Mouse (Mus musculus) thymus, adult 2 months (tissue): ENCODE data around the gene 6030408B16Rik. TPM values are rescaled to one million over a fixed set of nuclear protein-coding genes. Genes with fewer than 3 reads are reported as not detected.

Experiments used
- DNase-seq: peaks from one replicate; pipeline ENCODE4 v3.0.0; 2021
- H3K27ac ChIP-seq: fragments of 200-500 bp; 2 replicates; pipeline ENCODE4 v1.5.1; 2012; ENCODE audit warnings: low read length, control low read depth; ENCODE audit not compliant: control insufficient read depth, insufficient read depth
- H3K27me3 ChIP-seq: fragments of 200-500 bp; 2 replicates; pipeline ENCODE4 v1.6.1; 2012; ENCODE audit warnings: mild to moderate bottlenecking, low read length, moderate library complexity, mixed read lengths; ENCODE audit not compliant: control insufficient read depth, insufficient read depth
- H3K36me3 ChIP-seq: fragments of 200-500 bp; 2 replicates; pipeline ENCODE4 v1.6.1; 2012; ENCODE audit warnings: mild to moderate bottlenecking, low read length, moderate library complexity; ENCODE audit not compliant: control insufficient read depth, insufficient read depth
- H3K4me1 ChIP-seq: fragments of 200-500 bp; replicated peaks from 2 replicates; pipeline ENCODE4 v1.6.1; 2012; ENCODE audit warnings: low read length; ENCODE audit not compliant: control insufficient read depth, insufficient read depth
- H3K4me3 ChIP-seq: fragments of 200-500 bp; 2 replicates; pipeline ENCODE4 v1.5.1; 2012; ENCODE audit warnings: mild to moderate bottlenecking, low read length, control low read depth, moderate library complexity; ENCODE audit not compliant: control insufficient read depth, insufficient read depth
- CTCF ChIP-seq: fragments of 200-500 bp; IDR thresholded peaks from 2 replicates; pipeline ENCODE4 v1.5.1; 2012; ENCODE audit warnings: mild to moderate bottlenecking, control low read depth, low read length, moderate library complexity, borderline replicate concordance; ENCODE audit not compliant: control insufficient read depth, poor library complexity, insufficient read depth; ENCODE audit errors: extremely low read depth
- POLR2A ChIP-seq: fragments of 200-500 bp; IDR thresholded peaks from 2 replicates; pipeline ENCODE4 v1.6.1; 2012; ENCODE audit warnings: mild to moderate bottlenecking, low read length, control low read depth, moderate library complexity; ENCODE audit not compliant: control insufficient read depth, poor library complexity, insufficient read depth; ENCODE audit errors: extremely low read depth
- WGBS: fragments of 180-500 bp; shearing (Covaris S2); methylation state at CpG from one replicate; pipeline ENCODE4 v1.1.7; 2018; 5-methylcytosine and 5-hydroxymethylcytosine counted together
- polyA plus RNA-seq: library from polyadenylated mRNA; depleted of rRNA; stranded (reverse); fragments of >200 nt; gene quantifications from 2 replicates; pipeline ENCODE4 v1.2.3, GENCODE M21; 2012

6030408B16Rik gene
- polyA plus RNA-seq, 1 experiment: 0.88 TPM

DNA sequence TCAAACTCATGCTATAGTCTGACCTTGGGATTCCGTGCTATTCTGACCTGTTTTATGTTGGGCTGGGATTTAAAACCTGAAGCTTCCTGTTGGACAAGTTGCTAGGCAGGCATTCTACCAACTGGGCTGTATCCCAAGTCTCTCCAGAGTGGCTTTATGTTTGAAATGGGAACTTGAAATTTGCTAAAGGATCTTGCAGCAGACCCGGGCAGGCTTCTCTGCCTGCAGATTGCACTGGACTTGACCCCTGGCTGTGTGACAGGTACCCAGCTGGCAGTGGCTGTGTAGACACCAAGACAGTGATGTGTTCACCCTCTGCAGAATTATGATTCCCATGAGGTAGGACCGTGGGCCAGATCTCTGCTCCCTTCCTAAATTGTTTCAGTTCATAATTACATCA lies 1.0 kb upstream of the 6030408B16Rik start:
- no peak overlapping the region for H3K4me3 ChIP-seq
- 96% methylated on average over 3 of the region's 3 CpGs for WGBS
- TF ChIP-seq POLR2A (no peak), CTCF (no peak)
- no peak for DNase-seq
- H3K27ac ChIP-seq: no peak overlapping the region
- peaks cover 8% of the 10 kb centered on the region for H3K4me1 ChIP-seq
- H3K27me3 ChIP-seq: no peaks in the 10 kb centered on the region
- peaks cover 36% of the 10 kb centered on the region for H3K36me3 ChIP-seq

DNA sequence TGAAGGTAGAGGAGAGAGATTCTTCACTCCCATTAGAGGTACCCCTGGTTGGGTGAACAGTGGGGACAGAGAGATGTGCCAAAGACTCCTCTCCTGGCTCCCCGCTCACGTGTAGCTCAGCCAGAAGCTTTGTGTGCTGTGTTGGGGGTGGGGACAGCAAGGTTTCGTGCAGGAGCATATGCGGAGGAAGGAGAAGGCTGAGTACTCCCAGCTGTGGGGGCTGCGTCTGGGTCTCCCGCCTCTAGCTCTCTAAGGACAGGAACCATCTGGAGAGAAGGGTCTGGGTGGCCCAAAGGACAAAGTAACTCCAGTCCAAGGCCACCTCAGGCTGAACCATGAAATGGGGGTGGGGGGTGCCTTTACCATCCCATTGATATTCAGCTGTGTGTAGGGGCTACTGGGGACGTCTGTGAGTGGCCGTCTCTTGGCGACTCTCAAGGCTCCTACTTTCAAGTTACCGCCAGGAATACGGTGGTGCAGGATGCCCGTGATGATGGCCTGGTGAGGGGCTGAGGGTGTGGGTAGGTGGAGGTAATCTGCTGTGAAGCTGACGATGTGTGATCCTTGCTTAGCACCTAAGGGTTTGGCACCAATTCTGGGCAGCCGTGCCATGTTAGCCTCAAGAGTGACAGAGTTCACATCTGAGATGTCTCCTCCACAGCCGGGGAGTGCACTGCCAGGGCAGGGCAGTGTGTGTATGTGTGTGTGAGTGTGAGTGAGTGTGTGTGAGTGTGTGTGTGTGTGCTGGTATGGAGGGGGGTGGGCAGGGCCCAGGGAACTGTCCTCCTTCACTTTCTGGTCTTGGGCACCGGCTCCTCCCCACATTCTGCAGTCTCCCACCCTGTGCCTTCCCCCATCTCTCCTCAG lies 1.2 kb downstream of the 6030408B16Rik start:
- peaks cover 17% of the 10 kb centered on the region for H3K36me3 ChIP-seq
- DNase-seq: no peak
- H3K27ac ChIP-seq: no peak overlapping the region
- H3K27me3 ChIP-seq: no peaks in the 10 kb centered on the region
- 89% methylated on average over 16 of the region's 16 CpGs for WGBS
- no peak for TF ChIP-seq CTCF
- TF ChIP-seq POLR2A: no peak
- H3K4me3 ChIP-seq: no peak overlapping the region
- peaks cover 8% of the 10 kb centered on the region for H3K4me1 ChIP-seq

DNA sequence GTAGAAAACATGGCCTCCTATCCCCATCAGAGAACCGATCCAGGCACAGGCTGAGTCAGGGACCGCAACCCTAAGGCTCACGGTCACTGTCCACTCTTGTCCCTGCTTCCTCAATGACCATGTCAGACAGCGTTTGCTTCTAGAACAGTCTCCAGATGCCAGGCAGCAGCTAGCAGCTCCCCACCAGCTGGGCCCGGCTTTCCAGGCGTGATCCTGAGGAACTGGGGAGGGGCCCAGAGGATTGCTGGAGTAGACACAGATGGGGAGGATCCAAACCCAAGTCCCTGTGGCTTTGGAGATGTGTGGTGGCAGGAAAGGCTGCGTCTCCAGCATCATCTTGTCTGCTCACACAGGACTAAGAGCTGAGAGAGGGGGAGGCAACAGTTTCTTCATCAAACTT lies 2.1 kb downstream of the 6030408B16Rik start:
- no peaks in the 10 kb centered on the region for H3K27me3 ChIP-seq
- peaks cover 9% of the 10 kb centered on the region for H3K36me3 ChIP-seq
- peaks cover 8% of the 10 kb centered on the region for H3K4me1 ChIP-seq
- no peak for DNase-seq
- 79% methylated on average over 7 of the region's 7 CpGs for WGBS
- no peak overlapping the region for H3K4me3 ChIP-seq
- TF ChIP-seq CTCF (no peak), POLR2A (no peak)
- H3K27ac ChIP-seq: no peak overlapping the region

DNA sequence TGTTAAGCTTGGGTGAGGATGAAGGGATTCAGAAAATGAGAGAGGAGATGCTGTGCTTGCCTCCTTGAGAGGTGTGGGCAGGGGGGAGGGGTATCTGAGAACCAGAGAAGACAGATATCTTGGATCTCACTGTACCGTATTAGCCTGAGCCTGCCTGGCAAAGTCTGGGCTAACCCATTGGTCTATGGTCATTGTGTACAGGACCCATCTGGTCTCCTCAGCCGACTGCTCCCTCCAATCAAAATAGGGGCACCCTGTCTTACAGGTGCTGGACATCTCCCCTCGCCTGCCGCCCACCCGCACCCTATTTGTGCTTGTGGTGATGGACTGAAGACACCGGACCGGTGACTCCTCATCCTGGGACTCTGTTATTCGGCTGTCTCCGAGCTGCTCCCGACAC lies 2.6 kb downstream of the 6030408B16Rik start:
- H3K4me3 ChIP-seq: no peak overlapping the region
- H3K27me3 ChIP-seq: no peaks in the 10 kb centered on the region
- TF ChIP-seq POLR2A (no peak), CTCF (no peak)
- peaks cover 8% of the 10 kb centered on the region for H3K4me1 ChIP-seq
- DNase-seq: no peak
- peaks cover 4% of the 10 kb centered on the region; the same call in 1 of the 2 replicates for H3K36me3 ChIP-seq
- H3K27ac ChIP-seq: no peak overlapping the region
- 95% methylated on average over 10 of the region's 10 CpGs for WGBS

DNA sequence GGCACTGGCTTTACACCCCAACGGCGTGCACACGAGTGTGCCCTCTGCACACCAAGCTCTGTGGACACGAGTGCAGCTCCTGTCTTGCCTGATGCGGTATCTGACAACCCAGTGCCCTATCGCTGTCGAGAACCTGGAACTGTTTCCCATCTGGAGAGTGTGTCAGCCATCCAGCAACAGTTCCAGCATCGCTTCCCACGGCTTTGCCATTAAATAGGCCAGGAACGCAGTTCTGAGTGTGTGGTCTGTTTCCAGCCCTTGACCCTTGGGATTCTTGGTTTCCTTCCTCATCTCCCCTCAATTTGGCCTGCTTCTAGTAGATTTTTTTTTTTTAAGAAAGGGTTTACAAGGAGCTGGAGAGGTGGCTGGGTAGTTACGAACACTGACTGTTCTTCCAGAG lies 3.1 kb downstream of the 6030408B16Rik start:
- peaks cover 8% of the 10 kb centered on the region for H3K4me1 ChIP-seq
- H3K27ac ChIP-seq: no peak overlapping the region
- no peak for TF ChIP-seq CTCF
- 96% methylated on average over 11 of the region's 11 CpGs for WGBS
- no peak overlapping the region for H3K4me3 ChIP-seq
- H3K36me3 ChIP-seq: no peaks in the 10 kb centered on the region; the same call in 1 of the 2 replicates
- no peaks in the 10 kb centered on the region for H3K27me3 ChIP-seq
- DNase-seq: no peak

DNA sequence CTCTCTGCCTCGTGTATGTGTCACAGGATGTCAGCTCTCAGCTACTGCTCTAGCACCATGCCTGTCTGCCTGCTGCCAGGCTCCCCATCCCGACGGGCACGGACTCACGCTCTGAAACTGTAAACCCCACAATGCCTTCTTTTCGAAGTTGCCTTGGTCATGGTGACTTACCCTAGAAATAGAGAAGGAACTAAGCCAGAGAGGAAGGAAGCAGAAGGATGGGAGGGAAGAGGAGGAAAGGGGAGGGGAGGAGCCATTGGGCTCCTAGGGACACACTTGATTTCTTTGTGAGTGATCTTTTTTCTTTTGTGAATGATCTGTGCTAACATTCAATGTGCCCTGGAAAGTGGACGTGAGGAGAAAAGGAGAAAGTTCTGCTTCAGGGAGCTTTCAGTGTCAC lies 5.0 kb downstream of the 6030408B16Rik start:
- no peak overlapping the region for H3K27ac ChIP-seq
- H3K36me3 ChIP-seq: no peaks in the 10 kb centered on the region
- no peak overlapping the region for H3K4me3 ChIP-seq
- WGBS: 17% methylated on average over 7 of the region's 7 CpGs
- TF ChIP-seq CTCF: no peak
- no peak for TF ChIP-seq POLR2A
- peaks cover 8% of the 10 kb centered on the region for H3K4me1 ChIP-seq
- H3K27me3 ChIP-seq: no peaks in the 10 kb centered on the region
- no peak for DNase-seq

DNA sequence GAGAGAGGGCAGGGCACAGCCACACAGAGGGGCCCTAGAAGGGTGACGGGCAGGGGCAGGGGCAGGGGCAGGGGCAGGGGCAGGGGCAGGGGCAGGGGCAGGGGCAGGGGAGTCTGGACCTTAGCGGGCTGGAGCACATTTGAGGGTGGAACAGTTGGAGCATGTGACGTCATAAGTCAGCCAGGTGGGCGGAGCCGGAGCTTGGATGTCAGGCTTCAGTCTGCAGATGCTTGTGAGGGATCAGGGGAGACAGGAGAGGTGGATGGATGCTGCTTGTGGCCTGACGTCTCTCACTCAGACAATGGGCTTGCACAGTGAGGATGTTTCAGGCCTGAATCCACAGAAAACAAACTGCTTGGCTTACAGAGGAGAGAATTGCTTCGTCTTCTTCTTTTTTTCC lies 5.5 kb downstream of the 6030408B16Rik start:
- TF ChIP-seq POLR2A: no peak
- no peak for TF ChIP-seq CTCF
- H3K27ac ChIP-seq: no peak overlapping the region
- H3K4me1 ChIP-seq: peaks cover 8% of the 10 kb centered on the region
- H3K4me3 ChIP-seq: no peak overlapping the region
- DNase-seq: no peak
- no peaks in the 10 kb centered on the region for H3K27me3 ChIP-seq
- no peaks in the 10 kb centered on the region for H3K36me3 ChIP-seq
- 40% methylated on average over 7 of the region's 7 CpGs for WGBS
